Mouse (Mus musculus) CD4-positive naive resting alpha-beta T cell, adult 57 days (primary cell): ENCODE data around the gene Rhox11. TPM values are rescaled to one million over a fixed set of nuclear protein-coding genes. Genes with fewer than 3 reads are reported as not detected.

ENCODE experiments used
- total RNA-seq: library from RNA; stranded (reverse); gene quantifications from one replicate; pipeline ENCODE4 v1.2.4, GENCODE M21; 2023

The Rhox11 gene
- not detected for total RNA-seq

GRCm38 (mm10) chrX:38085041-38085440, at the start of gene Rhox11:
Gene Rhox11, minus strand, starts transcription at chrX:38085141.

GRCm38 (mm10) chrX:38120982-38121381, 36.0 kb upstream of the Rhox11 start, which contains the start of gene Rhox13:
Gene Rhox13, plus strand, starts transcription at chrX:38121219.

GRCm38 (mm10) chrX:38110807-38111206, 25.9 kb upstream of the Rhox11 start, which contains the start of gene Rhox12:
Gene Rhox12, minus strand, starts transcription at chrX:38110907.

GRCm38 (mm10) chrX:38066175-38066574, 18.8 kb downstream of the Rhox11 start, which contains the start of gene Rhox10:
Gene Rhox10, plus strand, starts transcription at chrX:38066475.

GRCm38 (mm10) chrX:38043014-38043413, 41.9 kb downstream of the Rhox11 start, which contains the start of gene Btg1-ps2:
Gene Btg1-ps2, minus strand, starts transcription at chrX:38043114.

Other genes with a start within 250 kb of the Rhox11 start
- not detected for gene Rhox8, start 206.2 kb downstream of the Rhox11 start, total RNA-seq
- gene Rhox7b, start 187.9 kb downstream of the Rhox11 start, total RNA-seq: not detected
- not detected for gene Rhox9, start 183.4 kb downstream of the Rhox11 start, total RNA-seq
- gene Btg1-ps1, start 66.3 kb downstream of the Rhox11 start, total RNA-seq: not detected
- not detected for gene Btg1-ps2, start 42.0 kb downstream of the Rhox11 start, total RNA-seq
- gene Rhox10, start 18.7 kb downstream of the Rhox11 start, total RNA-seq: not detected
- gene Rhox12, start 25.8 kb upstream of the Rhox11 start, total RNA-seq: not detected
- not detected for gene Rhox13, start 36.1 kb upstream of the Rhox11 start, total RNA-seq
- gene Zbtb33, start 104.7 kb upstream of the Rhox11 start, total RNA-seq: 32.5 TPM
- 1.8 TPM for gene Tmem255a, start 167.3 kb upstream of the Rhox11 start, total RNA-seq
- gene Atp1b4, start 231.0 kb upstream of the Rhox11 start, total RNA-seq: not detected